Mouse (Mus musculus) retina, embryonic 14.5 days (tissue): ENCODE data around the gene Derl3.
A peak's percentile ranks its signal among the peaks of the same experiment; 100 is the strongest.
"Not testable (repeated sequence)": the region's sequence is repeated elsewhere in the genome, so short reads cannot be mapped to it uniquely, and the experiment has no call there.

ENCODE experiments used
- DNase-seq: peaks from one replicate; pipeline ENCODE4 v3.0.0-alpha.2; 2015; ENCODE audit warnings: low spot score

The Derl3 gene

DNA sequence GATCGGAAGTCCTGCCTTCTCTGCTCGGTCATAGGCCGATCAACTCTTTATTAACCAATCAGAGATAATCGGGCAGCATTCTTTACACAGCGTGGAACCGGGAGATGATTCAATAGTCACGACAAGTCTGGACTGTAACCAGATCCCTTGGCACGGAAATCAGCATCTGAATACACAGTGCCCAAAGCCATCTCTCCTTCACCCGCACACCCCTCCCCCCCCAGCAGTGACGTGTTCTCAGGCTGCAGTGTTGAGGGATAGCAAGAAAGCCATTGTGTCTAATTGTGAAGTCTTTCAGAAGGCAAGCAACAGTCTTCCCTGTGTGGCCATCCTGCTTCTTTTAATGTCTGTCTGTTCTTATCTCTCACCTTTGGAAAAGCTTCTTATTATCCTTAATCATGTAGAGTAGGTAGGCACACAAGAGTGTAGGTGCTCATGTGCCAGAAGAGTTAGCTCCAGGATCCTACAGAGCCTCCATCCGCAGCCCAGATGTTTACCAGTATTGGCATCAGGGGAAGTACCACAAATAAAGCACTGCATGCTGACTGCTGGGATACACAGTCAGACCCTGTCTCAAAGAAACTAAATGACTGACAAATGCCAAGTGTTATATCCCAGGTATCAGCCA, 20.2 kb upstream of the Derl3 start:
- DNase-seq, result peak; percentile 88

GRCm38 (mm10) chr10:75873543-75874170, 19.6 kb upstream of the Derl3 start:
- DNase-seq, result no peak

DNA sequence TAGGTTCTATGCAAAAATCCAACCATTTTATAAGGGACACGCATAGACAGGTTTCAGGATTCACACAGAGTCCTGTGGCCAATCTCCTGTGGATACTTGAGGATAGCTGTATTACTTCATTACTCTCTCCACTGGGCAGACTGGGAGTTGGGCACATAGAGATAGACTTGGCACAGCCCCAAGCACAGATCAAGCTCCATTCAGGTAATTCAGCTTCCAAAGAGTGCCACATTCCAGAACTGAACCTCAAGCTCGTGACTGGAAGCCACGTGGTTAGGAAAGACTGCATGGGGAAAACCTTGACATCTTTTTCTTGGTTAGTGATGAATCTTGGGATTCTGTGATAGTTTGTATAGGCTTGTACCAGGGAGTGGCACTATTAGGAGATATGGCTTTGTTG, 14.4 kb upstream of the Derl3 start:
- DNase-seq, result no peak

DNA sequence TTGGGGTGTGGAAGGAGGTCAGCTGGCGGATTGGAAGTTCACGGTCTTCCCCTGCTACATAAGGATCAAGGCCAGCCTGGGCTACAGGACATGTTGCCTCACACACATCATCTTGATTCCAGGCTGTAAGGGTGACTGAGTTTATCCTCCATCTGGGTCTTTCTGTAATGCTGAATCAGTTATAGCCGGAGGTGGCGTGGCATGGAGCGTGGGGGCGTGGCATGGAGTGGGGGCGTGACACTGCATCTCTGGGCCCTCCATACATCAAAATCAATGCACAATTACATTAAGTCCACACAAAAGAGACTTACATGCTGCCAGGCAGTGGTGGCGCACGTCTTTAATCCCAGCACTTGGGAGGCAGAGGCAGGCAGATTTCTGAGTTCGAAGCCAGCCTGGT, 12.9 kb upstream of the Derl3 start:
- no peak for DNase-seq

GRCm38 (mm10) chr10:75880771-75881577, 12.2 kb upstream of the Derl3 start:
- no peak for DNase-seq

DNA sequence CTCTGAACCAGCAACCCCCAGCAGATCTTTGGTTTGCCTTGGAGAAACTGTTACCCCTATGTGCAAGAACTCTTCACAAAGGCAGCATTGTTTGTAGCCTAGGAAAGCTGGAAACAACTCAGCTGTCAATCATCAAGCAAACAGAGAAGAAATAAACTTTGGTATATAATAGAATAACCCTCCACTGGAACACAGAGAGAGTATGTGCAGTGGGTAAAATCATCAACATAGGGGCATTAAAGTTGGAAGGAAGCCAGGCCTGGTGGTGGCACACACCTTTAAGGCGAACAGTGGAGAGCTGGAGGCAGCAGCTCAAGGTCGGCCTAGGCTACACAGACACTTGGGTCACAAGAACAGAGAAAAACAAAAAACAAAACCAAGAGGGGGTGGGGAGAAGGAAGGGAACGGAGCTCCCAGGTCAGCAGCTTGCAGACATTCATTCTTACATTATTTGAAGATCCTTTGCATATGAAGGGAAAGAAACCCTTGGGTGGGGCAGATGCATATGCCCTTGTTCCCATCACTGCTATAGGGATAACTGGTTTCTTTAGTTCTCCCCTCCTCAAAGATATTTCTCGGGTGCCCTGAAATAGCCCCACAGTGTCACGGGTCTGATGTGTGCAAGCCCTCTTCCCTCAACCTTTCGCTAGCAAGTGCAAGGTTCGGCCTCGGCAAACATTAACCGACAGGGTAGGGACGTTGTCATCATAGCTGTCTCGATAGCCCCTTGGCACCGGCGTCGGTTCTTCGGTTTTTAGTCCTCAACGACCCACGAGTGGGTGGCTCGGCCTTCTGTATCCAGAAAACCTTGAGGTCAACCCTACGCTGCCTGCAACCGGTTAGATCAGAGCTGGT, 11.4 kb upstream of the Derl3 start:
- no peak for DNase-seq

DNA sequence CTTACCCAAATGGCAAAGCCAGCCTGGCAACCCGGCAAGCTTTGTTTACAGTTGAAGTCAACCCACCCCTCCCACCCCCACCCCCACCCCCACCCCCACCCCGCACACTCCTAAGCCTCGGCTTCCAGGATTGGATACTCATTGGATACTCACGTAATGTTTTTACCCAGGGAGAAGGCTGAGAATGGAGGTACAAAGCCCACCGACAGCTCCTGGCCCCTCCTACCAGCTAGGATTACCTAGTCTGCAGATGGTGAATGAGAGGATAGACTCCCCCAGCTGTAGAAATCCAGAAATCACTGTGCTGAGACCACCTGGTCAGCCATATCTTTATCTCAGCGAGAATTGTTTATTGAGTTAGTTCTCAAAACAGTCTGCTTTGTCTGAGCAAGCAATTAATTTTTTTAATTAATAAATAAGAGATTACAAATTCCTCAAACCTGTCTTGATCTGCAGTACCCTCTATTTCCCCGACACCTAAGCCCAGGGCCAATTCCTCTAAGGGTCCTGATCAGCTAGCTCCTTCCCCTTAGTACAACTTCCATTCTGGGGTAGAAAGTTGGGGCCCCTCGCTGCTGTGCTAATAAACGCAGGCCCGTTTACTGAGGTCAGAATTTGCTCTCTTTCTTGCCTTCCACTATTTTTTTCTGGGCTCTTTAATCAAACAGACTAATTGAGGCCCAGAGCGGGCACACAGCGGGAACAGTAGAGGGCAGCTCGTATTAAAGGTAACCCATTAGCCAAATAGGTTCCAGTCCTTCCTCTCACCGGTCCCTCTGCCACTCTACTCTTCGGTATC, 10.6 kb upstream of the Derl3 start:
- no peak for DNase-seq

DNA sequence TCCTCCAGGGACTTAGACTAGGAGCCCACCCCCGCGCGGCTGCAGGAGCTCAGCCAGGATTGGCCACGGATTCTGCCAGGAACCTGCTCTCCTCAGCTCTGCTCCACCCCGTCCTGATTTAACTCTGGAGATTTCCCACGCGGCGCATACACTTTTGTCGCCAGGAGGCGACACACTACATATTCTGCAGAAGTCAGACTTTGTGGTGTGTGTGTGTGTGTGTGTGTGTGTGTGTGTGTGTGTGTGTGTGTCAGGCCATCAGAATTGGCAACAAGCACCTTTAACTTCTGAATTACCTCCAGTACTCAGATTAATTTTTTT, 10.0 kb upstream of the Derl3 start:
- DNase-seq, result peak; percentile 80

- DNase-seq, result no peak
Observed at GRCm38 (mm10) chr10:75884742-75885141, 8.5 kb upstream of the Derl3 start.

DNA sequence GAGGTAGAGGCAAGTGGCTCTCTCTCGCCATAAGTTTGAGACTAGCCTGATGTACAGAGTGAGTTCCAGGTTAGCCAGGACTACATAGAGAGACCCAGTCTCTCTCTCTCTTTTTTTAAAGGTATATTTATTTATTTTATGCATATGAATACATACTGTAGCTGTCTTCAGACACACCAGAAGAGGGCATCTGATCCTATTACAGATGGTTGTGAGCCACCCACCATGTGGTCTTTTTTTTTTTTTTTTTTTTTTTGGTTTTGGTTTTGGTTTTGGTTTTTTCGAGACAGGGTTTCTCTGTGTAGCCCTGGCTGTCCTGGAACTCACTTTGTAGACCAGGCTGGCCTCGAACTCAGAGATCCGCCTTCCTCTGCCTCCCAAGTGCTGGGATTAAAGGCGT, 5.7 kb upstream of the Derl3 start:
- not testable (repeated sequence) for DNase-seq

DNA sequence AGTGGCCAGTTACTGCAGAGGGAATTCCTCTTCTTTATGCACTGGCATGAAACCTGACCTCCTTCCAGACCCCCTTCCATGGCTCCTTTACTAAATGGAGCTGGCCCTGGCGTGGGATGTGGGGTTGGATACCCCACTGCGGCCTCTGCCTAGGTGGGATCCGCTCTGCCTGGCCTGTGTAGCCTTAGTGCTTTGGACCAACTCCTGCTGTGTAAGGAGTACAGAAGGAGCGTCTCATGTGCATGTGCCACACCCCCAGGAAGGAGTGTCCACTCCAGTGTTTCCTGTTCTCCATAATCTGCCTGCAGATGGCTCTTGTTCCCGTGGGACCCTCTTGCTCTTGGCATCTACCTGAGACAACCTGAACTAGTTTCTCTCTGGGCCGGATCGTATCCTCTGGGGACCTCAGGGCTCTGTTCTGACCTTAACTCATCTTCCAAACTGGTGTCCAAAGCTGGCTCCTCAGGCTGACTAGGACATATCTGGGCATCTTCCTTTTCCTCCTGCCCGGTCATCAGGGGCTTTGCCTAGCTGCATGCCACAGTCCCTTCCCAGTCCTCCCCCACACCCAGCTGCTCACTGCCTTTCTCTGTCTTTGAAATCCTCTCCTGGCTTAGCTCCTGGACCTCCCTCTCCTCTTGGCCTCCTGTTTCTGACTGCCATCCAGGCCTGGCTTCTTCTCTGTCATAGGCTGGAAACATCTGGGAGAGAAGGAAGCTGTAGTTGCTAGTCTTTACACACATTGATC, 3.6 kb upstream of the Derl3 start:
- DNase-seq, result no peak

DNA sequence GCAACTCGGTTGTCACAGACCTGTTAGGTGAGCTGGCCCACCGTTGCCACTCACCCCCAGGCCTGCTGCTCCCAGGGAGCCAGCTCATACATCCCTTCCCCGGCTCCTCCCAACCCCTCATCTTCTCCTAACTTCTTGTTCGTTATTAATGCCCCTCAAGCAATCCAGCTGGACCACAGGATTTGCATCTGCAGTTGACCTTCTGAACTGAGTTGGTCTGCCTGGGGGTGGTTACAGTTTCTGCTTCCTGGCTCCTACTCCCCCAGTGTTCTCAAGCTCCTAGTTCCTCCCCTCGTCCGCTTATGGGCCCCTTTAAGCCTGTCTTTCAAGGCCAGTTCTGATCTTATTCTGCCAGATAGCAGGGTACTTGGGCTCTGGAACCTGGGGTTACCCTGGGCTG, 1.4 kb downstream of the Derl3 start:
- no peak for DNase-seq

DNA sequence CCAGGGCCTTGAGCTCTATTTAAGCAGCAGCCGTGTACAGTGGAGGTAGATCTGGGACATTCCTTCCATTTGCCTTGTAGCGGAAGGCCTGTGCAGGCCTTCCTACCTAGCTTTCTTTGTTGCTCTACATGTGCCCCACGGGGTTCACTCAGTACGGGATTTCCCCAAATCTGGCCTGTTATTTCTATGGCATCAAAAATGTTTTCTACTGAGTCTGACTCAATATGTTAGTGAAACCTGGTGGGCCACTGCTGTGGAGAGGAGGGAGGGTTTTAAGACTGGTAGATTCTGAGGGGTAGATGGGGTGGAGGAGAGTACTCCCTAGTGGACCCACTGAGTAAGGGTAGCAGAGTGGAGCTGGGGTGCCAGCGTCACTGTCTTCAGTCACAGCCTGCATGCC, 2.5 kb downstream of the Derl3 start:
- DNase-seq, result no peak

GRCm38 (mm10) chr10:75896208-75896607, 3.0 kb downstream of the Derl3 start:
- no peak for DNase-seq

DNA sequence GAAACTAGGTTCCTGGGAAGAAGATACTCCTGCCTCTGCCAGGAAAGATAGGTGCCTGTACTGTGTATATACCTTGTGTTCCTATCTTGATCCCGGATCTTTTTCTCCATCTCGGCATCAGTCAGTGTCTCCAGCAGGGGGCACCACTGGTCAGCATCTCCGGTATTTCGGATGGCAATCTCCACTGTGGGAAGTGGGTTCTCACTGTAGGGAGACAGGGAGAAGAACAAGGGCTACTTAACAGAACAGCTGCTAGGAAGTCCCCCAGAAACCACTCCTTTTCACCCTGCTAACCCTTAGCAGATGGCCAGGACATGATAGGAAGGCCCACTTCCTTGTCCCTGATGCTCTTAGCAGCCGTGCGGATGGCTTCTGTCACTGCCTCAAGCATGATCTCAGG, 4.2 kb downstream of the Derl3 start:
- DNase-seq, result peak; percentile 86

- DNase-seq, result no peak
Observed at GRCm38 (mm10) chr10:75898039-75898564, 4.9 kb downstream of the Derl3 start.

DNA sequence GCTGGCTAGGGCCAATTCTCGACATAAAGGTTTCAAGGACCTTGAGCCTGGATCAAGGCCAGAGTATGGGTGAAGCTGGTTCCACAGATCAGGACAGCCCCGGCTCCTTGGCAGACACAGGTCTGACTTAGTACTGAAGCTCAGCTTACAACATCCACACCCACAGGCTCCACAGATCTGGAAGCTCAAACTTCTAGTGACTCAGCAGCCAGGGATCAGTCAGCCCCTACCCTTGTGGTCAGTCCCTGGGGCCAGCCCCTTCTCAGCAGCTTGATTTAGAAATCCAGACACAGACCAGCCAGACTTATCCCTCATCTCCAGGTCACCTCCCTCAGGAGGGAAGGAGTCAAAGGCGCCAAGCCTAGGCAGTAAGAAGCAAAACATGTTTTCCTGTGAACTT, 5.6 kb downstream of the Derl3 start:
- no peak for DNase-seq

GRCm38 (mm10) chr10:75904391-75904790, 11.2 kb downstream of the Derl3 start:
- DNase-seq, result no peak

DNA sequence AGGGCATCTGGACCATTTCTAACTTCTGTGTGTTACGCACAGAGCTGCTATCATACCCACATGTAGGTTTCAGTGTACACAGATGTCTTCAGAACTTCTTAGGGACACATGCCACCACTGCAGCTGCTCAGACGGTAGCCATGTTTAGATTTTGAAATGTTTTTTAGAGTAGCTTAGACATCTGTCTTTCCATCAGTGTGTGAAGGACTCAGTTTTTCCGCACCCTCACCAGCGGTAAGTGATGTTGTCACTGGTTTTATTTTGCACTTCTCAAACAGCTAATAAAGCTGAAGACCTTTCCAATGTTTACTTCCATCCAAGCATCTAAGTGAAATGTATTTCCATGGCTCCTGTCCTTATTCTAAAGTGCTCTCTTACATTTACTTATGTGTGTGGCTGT, 13.7 kb downstream of the Derl3 start:
- no peak for DNase-seq

DNA sequence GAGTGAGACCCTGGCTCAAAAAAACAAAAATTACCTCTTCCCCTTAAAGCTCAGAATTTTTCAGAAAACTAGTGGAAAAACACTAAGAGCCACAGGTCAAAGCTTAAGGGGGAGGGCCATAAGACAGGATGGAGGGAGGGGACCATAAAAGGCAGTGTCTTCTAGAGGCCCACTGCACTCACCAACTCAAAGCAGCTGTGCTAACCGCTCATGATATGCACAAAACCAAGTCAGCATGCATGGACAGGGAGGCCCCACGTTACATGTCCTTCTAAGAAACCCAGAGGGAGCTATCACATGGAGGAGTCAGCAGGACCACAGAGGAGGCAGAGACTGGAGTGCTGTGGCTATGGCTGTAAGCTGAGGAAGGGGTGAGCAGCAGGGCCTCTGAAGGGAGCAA, 17.5 kb downstream of the Derl3 start:
- no peak for DNase-seq
